Mouse (Mus musculus) lung, postnatal 36 days (tissue): ENCODE measurements around the gene Usp9y.

Source experiments
- DNase-seq: peaks from one replicate; pipeline ENCODE4 v3.0.0; 2022; ENCODE audit warnings: mixed read lengths

Usp9y gene

GRCm38 (mm10) chrY:1459682-1460081 is at the start of gene Usp9y:
Usp9y (minus strand) TSS chrY:1459782.
- DNase-seq = no peak

GRCm38 (mm10) chrY:1293708-1294107 is 165.9 kb downstream of the Usp9y start:
- no peak for DNase-seq

- DNase-seq = no peak
Measured at GRCm38 (mm10) chrY:1286171-1286795, 173.3 kb downstream of the Usp9y start, which contains the start of gene Ddx3y. Ddx3y (minus strand) TSS chrY:1286629.

GRCm38 (mm10) chrY:1285735-1286134 is 173.8 kb downstream of the Usp9y start:
- DNase-seq = no peak
